Mouse (Mus musculus) kidney, postnatal 14 days (tissue): ENCODE results near the gene 4632433K11Rik.
"Not testable (repeated sequence)": the region's sequence is repeated elsewhere in the genome, so short reads cannot be mapped to it uniquely, and the experiment has no call there.

ENCODE experiments used
- DNase-seq: peaks from one replicate; pipeline ENCODE4 v3.0.0; 2022; ENCODE audit warnings: mixed read lengths

Gene 4632433K11Rik

GRCm38 (mm10) chr7:5057381-5057780, 23.5 kb downstream of the 4632433K11Rik start:
- DNase-seq, result no peak

DNA sequence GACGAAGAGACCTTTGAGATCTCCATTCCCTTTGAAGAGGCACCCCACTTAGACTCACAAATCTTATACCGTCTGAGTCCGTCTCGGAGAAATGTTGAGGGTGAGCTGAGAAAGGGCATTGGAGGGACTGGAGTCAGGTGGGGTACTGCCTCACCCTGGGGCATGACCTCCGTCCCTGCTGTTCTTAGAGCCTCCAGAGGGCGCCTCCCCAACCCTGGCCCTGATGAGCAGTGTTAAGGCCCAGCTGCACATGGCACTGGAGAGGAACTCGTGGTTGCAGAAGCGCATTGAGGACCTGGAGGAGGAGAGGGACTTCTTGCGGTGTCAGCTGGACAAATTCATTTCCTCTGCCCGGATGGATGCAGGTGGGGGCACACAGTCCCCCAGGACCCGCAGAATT, 23.9 kb downstream of the 4632433K11Rik start:
- peak; percentile 11 for DNase-seq

GRCm38 (mm10) chr7:5058631-5059030, 24.7 kb downstream of the 4632433K11Rik start:
- no peak for DNase-seq

GRCm38 (mm10) chr7:5059421-5059820, 25.5 kb downstream of the 4632433K11Rik start:
- no peak for DNase-seq

DNA sequence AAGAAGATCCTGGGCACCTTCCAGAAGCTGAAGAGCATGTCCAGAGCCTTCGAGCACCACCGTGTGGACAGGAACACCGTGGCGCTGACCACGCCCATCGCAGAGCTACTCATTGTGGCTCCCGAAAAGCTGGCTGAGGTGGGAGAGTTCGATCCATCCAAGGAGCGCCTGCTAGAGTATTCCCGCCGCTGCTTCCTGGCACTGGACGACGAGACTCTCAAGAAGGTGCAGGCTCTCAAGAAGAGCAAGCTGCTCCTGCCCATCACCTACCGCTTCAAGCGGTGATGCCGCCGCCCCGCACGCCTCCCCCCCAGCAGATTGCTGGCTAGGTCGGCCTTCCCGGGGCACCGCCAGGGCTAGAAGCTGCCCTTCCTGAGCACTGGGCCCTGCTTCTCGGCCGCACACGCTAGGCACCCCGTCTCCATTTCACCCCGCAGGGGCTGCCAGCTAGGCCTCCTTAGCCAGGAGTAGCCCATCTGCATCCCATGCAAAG, 26.4 kb downstream of the 4632433K11Rik start:
- DNase-seq, result peak; percentile 89

- DNase-seq, result peak; percentile 99
Measured at GRCm38 (mm10) chr7:5060944-5061773, 27.2 kb downstream of the 4632433K11Rik start.

GRCm38 (mm10) chr7:5061774-5062359, 27.9 kb downstream of the 4632433K11Rik start, which contains the start of gene U2af2:
Gene U2af2, plus strand, starts transcription at chr7:5062143.
- DNase-seq, result peak; percentile 97

DNA sequence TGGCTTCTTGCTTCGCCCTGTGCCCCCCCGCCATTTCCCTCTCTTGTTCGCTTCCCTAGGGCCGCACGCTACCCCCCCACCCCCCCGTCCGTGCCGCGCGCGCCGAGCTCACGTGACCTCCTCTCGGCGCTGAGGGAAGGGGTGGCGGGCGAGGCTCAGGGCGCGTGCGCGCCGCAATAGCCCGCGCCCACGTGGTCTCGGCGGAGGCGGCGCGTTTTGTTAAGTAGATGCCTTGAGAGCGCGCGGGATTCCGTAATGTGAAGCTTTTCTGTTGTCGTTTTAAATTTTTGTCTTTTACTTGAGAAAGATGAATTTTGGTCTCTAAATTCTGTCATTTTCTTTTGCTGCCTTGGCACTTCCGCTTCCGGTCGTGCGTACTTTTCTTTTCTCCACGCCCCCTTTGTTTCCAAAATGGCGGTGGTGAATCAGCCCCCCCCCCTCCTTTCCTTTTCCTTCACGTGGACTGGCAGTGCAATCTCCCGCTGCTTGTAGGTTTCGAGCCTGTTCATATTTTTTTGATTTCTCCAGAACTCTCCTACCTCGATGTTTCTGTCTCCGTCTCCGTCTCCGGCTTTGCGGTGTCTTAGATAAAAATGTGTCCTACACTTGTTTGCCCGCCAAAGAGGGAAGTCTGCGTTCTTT, 28.6 kb downstream of the 4632433K11Rik start:
- DNase-seq, result peak; percentile 82

GRCm38 (mm10) chr7:5064886-5065285, 31.0 kb downstream of the 4632433K11Rik start:
- DNase-seq, result no peak

DNA sequence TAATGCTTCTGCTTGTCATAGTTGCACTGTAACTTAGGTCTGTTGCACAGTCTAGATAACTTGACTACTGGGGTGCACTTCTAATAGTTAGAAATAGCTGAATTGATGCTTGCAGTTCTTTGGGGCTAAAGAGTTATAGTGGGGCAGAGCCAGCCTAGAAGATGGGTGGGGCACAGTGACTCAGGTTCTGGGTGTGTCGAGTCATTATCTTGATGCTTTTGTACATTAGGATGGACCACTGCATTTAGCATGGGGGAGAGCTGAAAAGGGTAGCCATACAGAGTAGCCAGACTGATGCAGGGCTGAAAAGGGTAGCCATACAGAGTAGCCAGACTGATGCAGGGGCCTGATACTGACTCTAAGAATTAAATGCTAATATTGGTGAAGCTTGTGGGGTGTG, 39.7 kb downstream of the 4632433K11Rik start:
- DNase-seq, result no peak

DNA sequence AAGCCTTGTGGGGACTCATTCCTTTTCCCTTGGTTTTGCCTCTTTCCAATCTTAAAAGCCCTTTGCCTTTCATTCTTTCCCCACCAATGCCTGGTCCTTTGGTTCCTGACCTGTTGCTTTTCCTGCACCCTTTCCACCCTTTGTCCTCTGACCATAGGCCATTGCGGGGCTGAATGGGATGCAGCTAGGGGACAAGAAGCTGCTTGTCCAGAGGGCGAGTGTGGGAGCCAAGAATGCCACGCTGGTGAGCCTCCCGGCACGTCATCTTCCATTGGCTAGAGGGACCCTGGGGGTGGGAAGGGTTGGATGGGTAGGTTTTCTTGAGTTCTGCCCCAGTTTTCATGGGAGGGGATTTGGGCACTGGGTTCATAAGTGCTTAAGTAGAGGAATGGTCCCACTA, 41.1 kb downstream of the 4632433K11Rik start:
- no peak for DNase-seq

GRCm38 (mm10) chr7:5076931-5077330, 43.0 kb downstream of the 4632433K11Rik start:
- DNase-seq, result no peak

GRCm38 (mm10) chr7:5079365-5080009, 45.6 kb downstream of the 4632433K11Rik start:
- DNase-seq, result not testable (repeated sequence)

DNA sequence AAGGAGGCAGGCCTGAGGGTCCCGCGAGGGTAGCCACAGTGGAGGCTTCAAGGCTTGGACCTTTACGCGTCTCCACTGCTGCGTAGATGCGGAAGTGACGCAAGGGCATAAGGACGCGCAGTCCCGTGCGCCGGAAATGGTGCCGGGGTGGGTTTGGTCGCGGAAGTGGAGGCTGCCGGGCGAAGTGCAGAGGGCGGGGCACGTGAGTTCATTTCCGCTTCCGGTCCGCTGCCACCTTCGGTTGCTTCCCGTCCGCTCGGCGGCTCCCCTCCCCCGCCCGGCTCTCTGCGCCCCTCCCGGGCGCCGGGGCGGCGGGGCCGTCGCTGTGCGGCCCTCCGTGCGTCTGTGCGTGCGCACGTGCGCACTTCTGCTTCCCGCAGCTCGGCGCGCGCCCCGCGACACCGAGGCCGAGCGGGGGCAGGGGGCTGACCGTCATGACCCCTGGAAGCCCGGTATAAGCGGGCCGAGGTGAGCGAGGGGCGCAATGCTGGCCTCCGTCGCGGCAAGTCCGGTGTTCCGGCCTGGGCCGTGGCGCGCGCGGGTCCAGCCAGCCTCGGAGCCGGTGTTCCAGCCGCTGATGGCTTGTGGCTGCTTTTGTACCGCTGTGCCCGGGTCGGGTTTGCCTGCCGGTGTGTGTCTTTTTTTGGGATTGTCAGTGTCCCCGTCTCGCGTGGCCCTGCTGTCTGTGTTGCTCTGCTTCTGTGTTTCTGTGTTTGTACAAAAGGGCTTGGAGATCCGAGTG, 46.3 kb downstream of the 4632433K11Rik start, which contains the start of gene Epn1:
Gene Epn1 (plus strand): TSS at position 226 of the 742 bp plus-strand sequence.
- DNase-seq, result peak; percentile 98

DNA sequence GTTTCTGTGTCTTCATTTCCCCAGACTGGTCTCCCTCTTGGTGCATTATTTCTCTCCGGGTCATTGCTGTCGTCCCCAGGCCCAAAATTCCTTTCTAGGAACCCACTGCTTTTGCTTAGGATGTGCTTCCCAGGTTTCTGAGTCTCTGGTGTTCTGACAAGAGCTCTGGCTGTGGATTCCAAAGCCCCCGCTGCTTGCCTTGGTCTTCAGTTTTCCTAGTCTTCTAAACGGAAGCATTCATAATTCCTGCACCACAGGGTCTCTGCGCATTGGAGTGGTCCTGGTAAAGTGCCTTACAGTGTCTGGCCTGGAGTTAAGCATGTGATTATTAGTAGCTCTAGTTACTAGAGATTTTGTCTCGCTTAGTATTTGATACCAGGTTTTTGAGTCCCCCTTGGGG, 46.9 kb downstream of the 4632433K11Rik start:
- DNase-seq, result no peak

DNA sequence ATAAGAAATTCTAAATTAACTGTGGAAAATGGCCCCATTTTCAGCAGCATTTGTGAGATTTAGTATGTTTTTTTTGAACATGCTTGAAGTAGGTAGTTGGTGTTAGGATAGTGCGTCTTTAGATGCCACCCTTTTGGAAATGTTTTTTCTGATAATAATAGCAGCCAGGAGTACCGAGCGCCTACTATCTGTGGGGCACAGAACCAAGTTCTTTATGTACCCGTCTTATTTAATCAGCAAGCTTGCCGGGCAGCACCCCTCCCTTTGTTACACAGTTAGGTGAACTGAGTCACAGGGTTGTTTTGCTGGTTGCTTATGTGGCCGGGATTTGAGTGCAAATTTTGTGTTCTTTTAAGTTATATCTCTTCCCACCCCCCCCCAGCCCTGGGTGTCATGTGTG, 47.3 kb downstream of the 4632433K11Rik start:
- no peak for DNase-seq

- no peak for DNase-seq
Measured at GRCm38 (mm10) chr7:5081939-5082338, 48.0 kb downstream of the 4632433K11Rik start.

GRCm38 (mm10) chr7:5083325-5084105, 49.6 kb downstream of the 4632433K11Rik start:
- peak; percentile 31 for DNase-seq
